Mouse (Mus musculus): ENCODE data around the gene Usp18. TPM values are rescaled to one million over a fixed set of nuclear protein-coding genes. Genes with fewer than 3 reads are reported as not detected.

Gene Usp18
- 2.4 and 3.3 TPM in 2 replicates for polyA plus RNA-seq (2012; rRNA removed)

DNA sequence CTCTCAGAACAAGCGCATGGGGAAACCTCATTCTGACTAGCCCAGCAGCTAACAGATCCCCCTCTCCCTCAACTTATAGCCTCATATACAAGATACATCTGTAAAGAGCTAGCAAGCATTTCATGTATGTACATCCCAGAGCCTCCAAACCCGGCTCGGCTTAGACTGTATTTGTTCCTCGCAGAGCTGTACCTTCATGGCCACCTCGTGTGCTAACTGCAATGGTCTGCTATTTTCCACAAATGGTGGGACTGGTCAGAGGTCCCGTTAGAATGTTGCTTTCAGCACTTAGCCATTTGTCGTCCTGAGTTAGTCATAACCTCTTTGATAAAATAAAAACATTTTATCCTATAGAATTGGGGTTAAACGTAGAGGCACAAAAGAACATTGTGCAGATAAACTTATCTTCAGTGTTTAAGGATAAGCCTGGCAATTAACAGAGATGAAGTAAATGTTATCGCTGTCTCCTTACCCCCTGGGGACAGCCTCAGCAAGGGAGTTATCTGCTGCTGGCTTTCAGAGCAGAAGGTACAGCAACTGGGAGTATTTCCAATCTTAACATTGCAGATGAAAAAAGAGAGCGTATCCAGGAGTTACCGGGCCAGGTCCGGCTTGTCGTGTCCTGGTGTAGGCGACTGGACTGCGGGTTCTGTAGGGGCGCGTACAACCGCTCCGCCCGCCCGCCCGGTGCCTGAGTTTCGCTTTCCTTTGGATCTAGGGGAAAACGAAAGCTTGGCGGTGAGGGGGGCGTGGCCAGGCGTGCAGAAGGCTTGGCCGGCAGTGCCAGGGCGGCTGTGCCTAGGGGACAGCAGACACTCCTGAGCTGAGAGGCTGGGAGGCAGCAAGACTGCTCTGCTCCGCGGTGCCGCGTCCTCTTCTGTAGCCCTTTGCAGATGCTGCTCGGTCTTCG lies at the start of gene Usp18:
Gene Usp18 (plus strand): TSS at position 780 of the 910 bp plus-strand sequence.

DNA sequence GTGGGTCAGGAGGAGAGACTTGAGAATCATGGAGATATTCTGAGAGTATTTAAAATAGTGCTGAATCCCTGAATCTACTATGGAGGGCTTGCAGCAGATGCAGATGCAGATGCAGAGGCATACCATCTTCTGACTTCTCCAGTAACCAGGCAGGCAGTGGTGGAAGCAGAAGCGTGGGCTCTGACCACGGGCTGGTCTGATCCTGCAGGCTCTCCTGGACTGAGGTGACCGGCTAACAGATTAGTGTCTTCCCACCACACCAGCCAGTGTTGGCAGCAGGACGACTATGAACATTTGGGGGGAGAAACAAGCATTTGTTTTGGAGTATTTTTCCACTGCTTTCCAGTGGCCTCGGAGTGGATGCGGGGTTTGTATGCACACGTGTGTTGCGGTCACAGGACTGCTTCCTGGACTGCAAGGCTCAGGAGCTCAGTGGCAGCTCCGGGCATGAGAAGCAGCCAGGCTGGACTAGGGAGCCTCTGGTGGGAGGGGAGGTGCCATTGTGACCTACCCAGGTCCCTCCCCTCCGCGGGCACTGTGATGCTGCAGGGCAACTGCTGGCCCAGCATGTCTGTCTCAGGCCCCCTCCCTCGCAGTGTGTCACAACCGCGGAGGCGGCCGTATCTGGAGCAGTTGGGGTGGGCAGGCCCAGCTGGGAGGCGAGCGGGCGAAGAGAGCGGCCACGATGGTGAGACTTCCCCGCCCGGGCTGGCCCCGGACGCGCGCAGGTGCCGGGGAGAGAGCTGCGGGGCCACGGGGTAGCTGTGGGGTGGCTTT lies 35.4 kb upstream of the Usp18 start, which contains the start of gene Tuba8:
Gene Tuba8 (plus strand): TSS at position 548 of the 777 bp plus-strand sequence.

DNA sequence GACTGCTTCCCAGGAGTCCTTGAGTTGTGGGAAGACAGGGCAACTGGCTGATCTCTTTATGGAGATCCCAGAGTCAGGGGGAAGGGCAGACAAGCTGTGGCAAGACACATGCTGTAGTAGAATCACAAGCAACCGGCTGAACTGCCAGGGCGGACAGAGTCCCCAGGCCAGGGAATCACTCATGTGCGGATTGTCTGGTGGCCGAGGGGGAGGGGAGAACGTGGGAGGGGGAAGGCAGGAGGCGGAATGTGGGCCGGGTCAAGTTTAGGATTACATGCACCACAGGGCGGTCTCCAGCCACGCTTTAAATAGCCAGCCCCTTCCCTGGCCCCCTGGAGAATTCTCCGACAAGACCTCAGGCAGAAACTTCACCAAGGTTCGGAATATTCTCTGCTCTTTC lies 54.2 kb downstream of the Usp18 start, which contains the start of gene Slc6a13:
Gene Slc6a13 (plus strand): TSS at position 274 of the 400 bp plus-strand sequence.

Other genes starting within 250 kb of the Usp18 start
- gene Mical3, start 114.9 kb upstream of the Usp18 start, polyA plus RNA-seq (2012; rRNA removed), result 43.7 and 44.3 TPM in 2 replicates
- 23.9 and 24.4 TPM in 2 replicates for gene Pex26, start 62.2 kb upstream of the Usp18 start, polyA plus RNA-seq (2012; rRNA removed)
- gene Tuba8, start 35.2 kb upstream of the Usp18 start, polyA plus RNA-seq (2012; rRNA removed), result 0.23 and 0.25 TPM in 2 replicates
- gene Slc6a13, start 54.3 kb downstream of the Usp18 start, polyA plus RNA-seq (2012; rRNA removed), result 26.4 and 27.7 TPM in 2 replicates
- 2.3 and 2.4 TPM in 2 replicates for gene Slc6a12, start 97.2 kb downstream of the Usp18 start, polyA plus RNA-seq (2012; rRNA removed)
- 20.9 and 25.2 TPM in 2 replicates for gene Iqsec3, start 227.8 kb downstream of the Usp18 start, polyA plus RNA-seq (2012; rRNA removed)

Measured in central nervous system, embryonic 18 days (tissue).